Mouse (Mus musculus) G1E (cell line): Measurements from ENCODE around the gene Capg.

Experiments used
- CTCF ChIP-seq: IDR thresholded peaks from 2 replicates; pipeline ENCODE4 v1.5.1; 2012; ENCODE audit warnings: low read depth, low read length, inconsistent platforms, mixed read lengths
- GATA1 ChIP-seq: IDR thresholded peaks from 2 replicates; pipeline ENCODE4 v1.6.1; 2012; ENCODE audit warnings: borderline replicate concordance, low read length, inconsistent platforms, mixed read lengths
- POLR2AphosphoS5 ChIP-seq: IDR thresholded peaks from 2 replicates; pipeline ENCODE4 v1.6.1; 2012; ENCODE audit warnings: low read depth, low read length, inconsistent platforms; ENCODE audit not compliant: insufficient replicate concordance
- TAL1 ChIP-seq: conservative IDR thresholded peaks from 2 replicates; pipeline ENCODE4 v1.6.1; 2012; ENCODE audit warnings: low read depth, low read length, inconsistent platforms, mixed read lengths

- TF ChIP-seq TAL1 = no peak
- TF ChIP-seq CTCF = no peak
- no peak for TF ChIP-seq POLR2AphosphoS5
- TF ChIP-seq GATA1 = no peak
Measured at GRCm38 (mm10) chr6:72583211-72583839, 39.1 kb downstream of the Capg start.
